Mouse (Mus musculus) heart, embryonic 13.5 days (tissue): Measurements from ENCODE around the gene Abcb1a. TPM values are rescaled to one million over a fixed set of nuclear protein-coding genes. Genes with fewer than 3 reads are reported as not detected.

Experiments
- ATAC-seq: fragments of 200-750 bp; cut with Nextera tagmentation; 2 replicates; pipeline ENCODE4 v1.8.0; 2017; ENCODE audit warnings: moderate TSS enrichment; ENCODE audit not compliant: insufficient number of reproducible peaks, low FRiP score, low TSS enrichment; ENCODE audit errors: extremely low read depth
- H3K27ac ChIP-seq: fragments of 300-500 bp; sonication (generic); replicated peaks from 2 replicates; pipeline ENCODE4 v1.5.1; 2015; ENCODE audit warnings: moderate library complexity, mild to moderate bottlenecking, inconsistent platforms
- H3K27me3 ChIP-seq: fragments of 300-500 bp; sonication (generic); replicated peaks from 2 replicates; pipeline ENCODE4 v1.6.1; 2015; ENCODE audit warnings: mild to moderate bottlenecking, inconsistent platforms
- H3K36me3 ChIP-seq: fragments of 300-500 bp; sonication (generic); 2 replicates; pipeline ENCODE4 v1.6.1; 2015; ENCODE audit warnings: mild to moderate bottlenecking, inconsistent platforms
- H3K4me1 ChIP-seq: fragments of 300-500 bp; sonication (generic); 2 replicates; pipeline ENCODE4 v1.6.1; 2015; ENCODE audit warnings: inconsistent platforms
- H3K4me2 ChIP-seq: fragments of 300-500 bp; sonication (generic); 2 replicates; pipeline ENCODE4 v1.6.1; 2015; ENCODE audit warnings: inconsistent platforms, mild to moderate bottlenecking, moderate library complexity
- H3K4me3 ChIP-seq: fragments of 300-500 bp; sonication (generic); 2 replicates; pipeline ENCODE4 v1.5.1; 2015; ENCODE audit warnings: moderate library complexity, mild to moderate bottlenecking, inconsistent platforms
- H3K9ac ChIP-seq: fragments of 300-500 bp; sonication (generic); 2 replicates; pipeline ENCODE4 v1.6.1; 2015; ENCODE audit warnings: inconsistent platforms, mild to moderate bottlenecking, moderate library complexity
- H3K9me3 ChIP-seq: fragments of 300-500 bp; sonication (generic); 2 replicates; pipeline ENCODE4 v1.6.1; 2016; ENCODE audit warnings: inconsistent platforms
- WGBS: fragments of 180-500 bp; shearing (Covaris S2); methylation state at CpG from one replicate; pipeline ENCODE4 v1.1.7; 2015; ENCODE audit warnings: mixed read lengths; 5-methylcytosine and 5-hydroxymethylcytosine counted together
- polyA plus RNA-seq: library from polyadenylated mRNA; unstranded; fragments of >200 nt; fragmentation: Nextera tagmentation; extraction: Ambion mirVana; gene quantifications from 2 replicates; pipeline ENCODE4 v1.2.1, GENCODE M21; 2015

The Abcb1a gene
- polyA plus RNA-seq, result 0.11 and 0.23 TPM in 2 replicates

DNA sequence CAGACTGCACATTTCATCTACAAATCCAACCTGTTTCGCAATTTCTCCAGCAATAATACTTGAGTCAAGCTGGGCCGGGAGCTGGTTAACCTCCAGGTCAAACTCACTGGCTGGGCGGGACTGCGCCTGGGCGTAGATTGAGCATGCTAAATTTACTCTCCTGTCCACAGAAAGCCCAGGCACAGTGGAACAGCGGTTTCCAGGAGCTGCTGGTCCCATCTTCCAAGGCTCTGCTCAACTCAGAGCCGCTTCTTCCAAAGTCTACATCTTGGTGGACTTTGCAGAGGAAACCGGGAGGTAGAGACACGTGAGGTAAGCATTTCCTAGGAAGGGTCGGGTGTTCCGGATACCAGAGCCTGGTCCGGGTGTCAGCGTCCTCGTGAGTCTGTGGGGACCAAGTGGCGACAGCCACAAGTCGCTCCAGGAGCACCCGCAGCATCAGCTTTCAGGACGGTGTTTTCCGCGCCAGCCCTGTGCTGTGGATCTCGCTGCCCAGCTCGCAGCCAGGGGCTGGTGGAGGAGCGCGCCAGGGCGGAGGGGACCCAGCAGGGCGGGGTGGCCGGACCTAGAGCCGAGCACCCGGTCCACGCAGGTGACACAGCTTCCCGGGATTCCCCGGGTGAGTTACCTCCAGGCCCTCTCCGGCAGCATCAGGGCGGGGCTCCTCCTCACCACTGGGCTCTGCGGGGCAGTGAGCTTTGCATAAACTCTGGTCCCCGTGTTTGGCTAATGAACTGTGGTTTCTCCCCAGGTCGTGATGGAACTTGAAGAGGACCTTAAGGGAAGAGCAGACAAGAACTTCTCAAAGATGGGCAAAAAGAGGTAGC is at the start of gene Abcb1a:
TSS of gene Abcb1a (plus strand) at position 167 of the 827 bp plus-strand sequence.
- 0 out of 2 replicates have a peak, but pooled peaks have one; percentile 37 for ATAC-seq
- 0 out of 2 replicates have a peak, but pooled peaks cover 4% of the 10 kb centered on the region for H3K27me3 ChIP-seq
- peaks cover 12% of the 10 kb centered on the region; the same call in 1 of the 2 replicates for H3K4me1 ChIP-seq
- H3K4me2 ChIP-seq, result peak within 1 kb of the TSS; percentile 93
- H3K9me3 ChIP-seq, result no peaks in the 10 kb centered on the region
- peak within 1 kb of the TSS; percentile 67 for H3K9ac ChIP-seq
- no peak within 1 kb of the TSS for H3K27ac ChIP-seq
- H3K36me3 ChIP-seq, result no peaks in the 10 kb centered on the region
- 5% methylated on average over 37 of the region's 37 CpGs for WGBS
- H3K4me3 ChIP-seq, result peak within 1 kb of the TSS; percentile 59

- no peaks in the 10 kb centered on the region for H3K27me3 ChIP-seq
- H3K9ac ChIP-seq, result peak overlapping the region; percentile 82
- no peaks in the 10 kb centered on the region for H3K4me1 ChIP-seq
- no peaks in the 10 kb centered on the region for H3K36me3 ChIP-seq
- H3K9me3 ChIP-seq, result no peaks in the 10 kb centered on the region
- WGBS, result under 1% methylated on average over 27 of the region's 49 CpGs
- peak; percentile 58 for ATAC-seq
- H3K27ac ChIP-seq, result no peak overlapping the region
- H3K4me2 ChIP-seq, result peak overlapping the region; percentile 89
- peak overlapping the region; percentile 83 for H3K4me3 ChIP-seq
Observed at GRCm38 (mm10) chr5:8622071-8622595, 37.7 kb upstream of the Abcb1a start.

DNA sequence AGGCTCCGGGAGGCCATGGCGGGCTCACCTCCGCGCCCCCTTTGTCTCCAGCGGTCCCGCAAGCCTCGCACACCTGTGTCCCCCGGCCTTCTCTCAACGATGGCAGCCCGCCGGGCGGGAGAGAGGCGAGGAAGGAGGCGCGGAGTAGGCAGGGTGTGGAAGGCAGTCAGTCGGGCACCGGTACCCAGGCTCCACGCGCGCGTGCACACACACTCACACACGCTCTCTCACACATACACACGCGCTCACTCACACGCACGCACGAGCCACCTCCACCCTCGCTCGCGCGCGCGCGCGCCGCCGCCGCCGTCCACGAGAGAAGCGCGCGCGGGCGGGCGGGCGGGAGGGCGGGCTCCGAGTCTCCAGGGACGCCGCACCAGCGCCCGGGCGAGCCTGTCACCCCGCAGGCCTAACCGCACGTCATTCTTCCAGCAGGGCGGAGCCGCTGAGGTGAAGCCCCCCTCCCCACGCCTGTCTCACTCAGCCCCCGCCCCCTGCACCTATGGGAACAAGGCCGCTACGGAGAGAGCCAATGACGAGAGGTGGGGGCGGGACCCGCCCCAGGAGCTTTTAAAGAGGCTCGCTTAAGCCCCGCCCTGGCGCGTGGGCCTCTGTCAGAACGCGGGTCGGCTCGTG is 37.2 kb upstream of the Abcb1a start, which contains the start of gene Rundc3b:
TSS of gene Rundc3b (minus strand) at position 357 of the 636 bp plus-strand sequence.
- Histone ChIP-seq H3K9ac (peak within 1 kb of the TSS; percentile 82), H3K27me3 (no peaks in the 10 kb centered on the region), H3K4me1 (no peaks in the 10 kb centered on the region), H3K9me3 (no peaks in the 10 kb centered on the region), H3K4me3 (peak within 1 kb of the TSS; percentile 83), H3K36me3 (no peaks in the 10 kb centered on the region), H3K4me2 (peak within 1 kb of the TSS; percentile 89), H3K27ac (no peak within 1 kb of the TSS)
- peak; percentile 93 for ATAC-seq
- under 1% methylated on average over 58 of the region's 74 CpGs for WGBS

DNA sequence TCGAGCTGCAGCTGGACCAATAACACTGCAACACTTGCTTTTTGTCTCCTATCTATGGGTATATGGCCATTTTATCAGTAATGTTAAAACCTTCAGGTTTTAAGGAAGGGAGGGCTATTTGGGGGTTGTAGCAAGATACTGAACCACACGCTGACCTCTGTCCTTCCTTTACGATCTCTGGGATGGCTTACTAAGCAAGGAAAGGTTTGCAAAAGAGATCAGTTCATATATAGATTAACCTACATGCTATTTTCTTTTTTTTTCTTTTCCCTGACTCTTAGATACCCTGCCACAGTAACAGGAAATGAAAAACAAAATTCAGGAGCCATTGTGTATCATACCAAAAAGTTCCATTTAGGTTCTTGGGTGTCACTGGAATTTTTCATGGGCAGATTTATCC is 27.0 kb upstream of the Abcb1a start:
- ATAC-seq, result no peak
- 74% methylated on average over 3 of the region's 3 CpGs for WGBS
- Histone ChIP-seq H3K9ac (no peak overlapping the region), H3K4me1 (no peaks in the 10 kb centered on the region), H3K4me3 (no peak overlapping the region), H3K27ac (no peak overlapping the region), H3K4me2 (no peak overlapping the region), H3K36me3 (no peaks in the 10 kb centered on the region), H3K9me3 (no peaks in the 10 kb centered on the region), H3K27me3 (no peaks in the 10 kb centered on the region)

DNA sequence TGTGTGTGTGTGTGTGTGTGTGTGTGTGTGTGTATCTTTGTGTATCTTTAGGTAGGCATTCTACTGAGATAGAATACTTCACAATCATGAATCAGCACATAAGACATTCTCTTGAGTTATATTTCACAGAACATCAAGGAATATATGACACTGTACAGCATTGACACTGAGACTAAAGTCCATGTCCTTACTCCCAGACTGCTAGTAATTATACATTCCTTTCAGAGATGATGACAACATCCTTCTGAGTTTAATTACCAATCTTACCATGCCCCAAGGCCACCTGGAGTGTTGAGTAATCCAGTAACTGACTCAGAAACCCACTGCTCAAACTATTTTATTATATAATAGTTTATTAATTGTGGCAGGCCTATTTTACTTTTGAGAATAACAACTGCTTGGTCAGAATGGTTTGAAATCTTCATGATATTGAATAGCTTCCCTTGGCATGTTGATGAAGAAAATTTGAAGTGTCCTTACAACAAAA is 25.3 kb upstream of the Abcb1a start:
- ATAC-seq, result no peak
- no peaks in the 10 kb centered on the region for H3K9me3 ChIP-seq
- no peaks in the 10 kb centered on the region for H3K36me3 ChIP-seq
- H3K27ac ChIP-seq, result no peak overlapping the region
- H3K4me1 ChIP-seq, result no peaks in the 10 kb centered on the region
- no peak overlapping the region for H3K4me2 ChIP-seq
- H3K27me3 ChIP-seq, result no peaks in the 10 kb centered on the region
- H3K9ac ChIP-seq, result no peak overlapping the region
- H3K4me3 ChIP-seq, result no peak overlapping the region

GRCm38 (mm10) chr5:8648300-8648699 is 11.6 kb upstream of the Abcb1a start:
- no peak overlapping the region for H3K9ac ChIP-seq
- 66% methylated on average over 4 of the region's 4 CpGs for WGBS

GRCm38 (mm10) chr5:8648774-8649173 is 11.1 kb upstream of the Abcb1a start:
- ATAC-seq, result no peak
- no peaks in the 10 kb centered on the region for H3K4me1 ChIP-seq
- no peaks in the 10 kb centered on the region for H3K36me3 ChIP-seq
- no peak overlapping the region for H3K4me3 ChIP-seq
- H3K27ac ChIP-seq, result no peak overlapping the region
- no peak overlapping the region for H3K4me2 ChIP-seq
- no peaks in the 10 kb centered on the region for H3K27me3 ChIP-seq
- H3K9me3 ChIP-seq, result no peaks in the 10 kb centered on the region
- H3K9ac ChIP-seq, result no peak overlapping the region

More at GRCm38 (mm10) chr5:8648300-8648699, 11.6 kb upstream of the Abcb1a start:
- Histone ChIP-seq H3K4me3 (no peak overlapping the region), H3K4me2 (no peak overlapping the region), H3K27me3 (no peaks in the 10 kb centered on the region), H3K27ac (no peak overlapping the region), H3K36me3 (no peaks in the 10 kb centered on the region), H3K9me3 (no peaks in the 10 kb centered on the region), H3K4me1 (no peaks in the 10 kb centered on the region)
- ATAC-seq, result no peak

DNA sequence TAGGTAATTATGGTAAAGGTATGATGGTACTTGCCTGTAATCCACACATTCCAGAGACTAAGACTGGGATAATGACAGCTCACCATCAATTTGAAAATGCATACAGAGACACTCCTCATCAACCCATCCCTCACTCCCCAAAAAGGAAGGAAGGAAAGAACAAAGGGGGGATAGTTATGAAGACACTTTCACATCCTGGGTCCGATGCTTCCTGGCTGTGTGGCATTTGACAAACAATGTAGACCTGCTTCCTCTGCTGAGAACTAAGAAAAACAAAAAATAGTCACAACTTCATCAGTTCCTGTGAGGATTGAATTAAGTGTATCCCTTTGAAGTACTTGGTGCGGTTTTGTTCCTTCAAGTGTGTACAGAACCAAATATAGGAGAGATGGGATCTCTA is 7.8 kb upstream of the Abcb1a start:
- no peak overlapping the region for H3K4me3 ChIP-seq
- H3K4me1 ChIP-seq, result no peaks in the 10 kb centered on the region
- 68% methylated on average over 2 of the region's 2 CpGs for WGBS
- H3K4me2 ChIP-seq, result no peak overlapping the region
- H3K27ac ChIP-seq, result no peak overlapping the region
- no peaks in the 10 kb centered on the region for H3K27me3 ChIP-seq
- no peaks in the 10 kb centered on the region for H3K36me3 ChIP-seq
- H3K9me3 ChIP-seq, result no peaks in the 10 kb centered on the region
- no peak overlapping the region for H3K9ac ChIP-seq
- ATAC-seq, result no peak

GRCm38 (mm10) chr5:8660738-8661151 is 868 bp downstream of the Abcb1a start:
- ATAC-seq, result no peak
- Histone ChIP-seq H3K4me1 (peaks cover 12% of the 10 kb centered on the region; the same call in 1 of the 2 replicates), H3K9me3 (no peaks in the 10 kb centered on the region), H3K9ac (peak overlapping the region; percentile 67; the same call in 1 of the 2 replicates), H3K36me3 (no peaks in the 10 kb centered on the region), H3K27ac (no peak overlapping the region), H3K4me3 (peak overlapping the region; percentile 59), H3K4me2 (peak overlapping the region; percentile 93), H3K27me3 (0 out of 2 replicates have a peak, but pooled peaks cover 4% of the 10 kb centered on the region)
- 76% methylated on average over 10 of the region's 10 CpGs for WGBS

- Histone ChIP-seq H3K4me1 (peaks cover 11% of the 10 kb centered on the region; the same call in 1 of the 2 replicates), H3K9me3 (no peaks in the 10 kb centered on the region), H3K4me2 (no peak overlapping the region), H3K27me3 (0 out of 2 replicates have a peak, but pooled peaks cover 4% of the 10 kb centered on the region), H3K36me3 (no peaks in the 10 kb centered on the region), H3K4me3 (no peak overlapping the region), H3K9ac (no peak overlapping the region), H3K27ac (no peak overlapping the region)
- no peak for ATAC-seq
- 57% methylated on average over 3 of the region's 3 CpGs for WGBS
Observed at GRCm38 (mm10) chr5:8664678-8665077, 4.8 kb downstream of the Abcb1a start.

DNA sequence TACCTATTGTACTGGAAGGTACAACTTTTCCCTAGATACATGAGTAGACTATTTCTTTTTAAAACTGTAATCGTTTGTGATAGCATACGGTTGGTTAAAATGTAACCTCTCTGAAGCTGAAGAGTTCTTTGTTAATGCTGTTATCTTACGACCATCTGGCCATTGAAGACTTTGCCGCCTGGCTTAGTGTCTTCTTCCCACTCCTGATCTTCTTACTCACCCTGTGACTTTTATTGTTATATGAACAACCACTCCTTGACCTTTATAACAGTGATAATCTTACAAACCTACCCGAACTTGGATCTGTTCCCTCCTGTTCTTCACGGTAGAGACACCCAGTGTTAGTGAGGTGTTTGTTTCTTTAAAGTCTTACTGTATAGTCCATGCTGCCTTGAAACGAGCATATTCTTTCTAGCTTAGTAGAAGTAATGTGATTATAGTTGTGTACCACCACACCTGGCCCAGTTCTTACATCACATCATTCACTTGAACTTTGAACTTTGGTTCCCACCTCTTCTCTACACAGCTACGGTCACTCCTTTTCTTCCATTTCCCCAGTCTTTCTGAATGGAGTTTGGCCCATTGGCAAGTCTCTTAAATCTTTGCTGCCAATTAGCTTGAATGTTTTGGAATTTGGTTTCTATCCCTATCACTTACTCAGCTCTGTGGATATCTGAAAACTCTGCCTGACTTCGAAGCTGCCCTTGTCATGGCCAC is 8.0 kb downstream of the Abcb1a start:
- Histone ChIP-seq H3K9me3 (no peaks in the 10 kb centered on the region), H3K4me2 (no peak overlapping the region), H3K4me1 (no peaks in the 10 kb centered on the region), H3K36me3 (no peaks in the 10 kb centered on the region), H3K9ac (no peak overlapping the region), H3K27ac (no peak overlapping the region), H3K27me3 (no peaks in the 10 kb centered on the region), H3K4me3 (no peak overlapping the region)
- ATAC-seq, result no peak
- 73% methylated on average over 9 of the region's 9 CpGs for WGBS
